Mouse (Mus musculus) cerebellum, adult 2 months (tissue): Measurements from ENCODE around the gene Abi3.

Experiments used
- CTCF ChIP-seq: fragments of 200-500 bp; IDR thresholded peaks from 2 replicates; pipeline ENCODE4 v1.5.1; 2011; ENCODE audit warnings: low read depth, mild to moderate bottlenecking, control low read depth, low read length, moderate library complexity, borderline replicate concordance; ENCODE audit not compliant: insufficient read depth
- POLR2A ChIP-seq: fragments of 200-500 bp; IDR thresholded peaks from 2 replicates; pipeline ENCODE4 v1.6.1; 2011; ENCODE audit warnings: low read length, control low read depth, borderline replicate concordance; ENCODE audit not compliant: insufficient read depth

GRCm38 (mm10) chr11:95828181-95828964, 13.9 kb downstream of the Abi3 start:
- TF ChIP-seq CTCF = no peak
- no peak for TF ChIP-seq POLR2A
